8 mouse cellular contexts compared by ENCODE assay signal in genomic region chr8:113634670-113635591, GRCm38 (mm10). TPM values are rescaled to one million over a fixed set of nuclear protein-coding genes. Genes with fewer than 3 reads are reported as not detected.
DNase-seq lines count a peak whose midpoint lies in the region; ATAC-seq lines count a peak whose summit lies in the region.

Mon1b (plus strand) TSS chr8:113635587.

- peaks cover 4% of the 10 kb centered on the region; the same call in 1 of the 2 replicates for H3K36me3 ChIP-seq in hindbrain, embryonic 16.5 days (ENCODE audit: control insufficient read depth, insufficient read depth, low read length)
- H3K36me3 ChIP-seq in macrophage (ENCODE audit: inconsistent target): peaks cover 11% of the 10 kb centered on the region

- H3K4me2 ChIP-seq in hindbrain, embryonic 16.5 days (ENCODE audit: low read length): peak within 1 kb of the TSS; percentile 98

- peak within 1 kb of the TSS; percentile 84 for H3K9ac ChIP-seq in hindbrain, embryonic 16.5 days (ENCODE audit: low read depth, low read length)

- under 1% methylated on average over 42 of the region's 42 CpGs for WGBS in hindbrain, embryonic 16.5 days
- WGBS in macrophage (ENCODE audit: missing documents): under 1% methylated on average over 42 of the region's 42 CpGs

- ATAC-seq in hindbrain, embryonic 16.5 days: peak; percentile 98

- peak within 1 kb of the TSS; percentile 75 for H3K4me3 ChIP-seq in hindbrain, embryonic 16.5 days (ENCODE audit: low read length)
- peak within 1 kb of the TSS; percentile 98 for H3K4me3 ChIP-seq in macrophage (ENCODE audit: inconsistent target)

- no peaks in the 10 kb centered on the region for H3K9me3 ChIP-seq in hindbrain, embryonic 16.5 days (ENCODE audit: control insufficient read depth, low read length)

- no peaks in the 10 kb centered on the region for H3K27me3 ChIP-seq in hindbrain, embryonic 16.5 days (replicated peaks; ENCODE audit: control insufficient read depth, insufficient read depth, low read length)

- peak within 1 kb of the TSS; percentile 96 for H3K27ac ChIP-seq in hindbrain, embryonic 16.5 days (ENCODE audit: low read depth, low read length)
- peak within 1 kb of the TSS; percentile 91 for H3K27ac ChIP-seq in macrophage

- peak; percentile 94 for DNase-seq in WW6 (ENCODE audit: low read depth, low spot score)
- peak; percentile 92 to 99 for DNase-seq in cerebellum, postnatal 4 days (ENCODE audit: low spot score in 2 of 2)
- DNase-seq in gastrocnemius, adult 18-20 months (ENCODE audit: low spot score): peak; percentile 97
- DNase-seq in left cerebral cortex, adult 18-20 months (ENCODE audit: low spot score in 2 of 2): peak; percentile 96 to 98
- DNase-seq in right cerebral cortex, adult 18-20 months: peak; percentile 98
- peak; percentile 93 for DNase-seq in urinary bladder, postnatal 10 days (ENCODE audit: low spot score)

- peaks cover 24% of the 10 kb centered on the region for H3K79me2 ChIP-seq in macrophage (ENCODE audit: inconsistent target)

- H3K4me1 ChIP-seq in hindbrain, embryonic 16.5 days (ENCODE audit: control insufficient read depth, insufficient read depth, low read depth, low read length): peaks cover 19% of the 10 kb centered on the region

RNA-seq across cellular contexts. Expression of gene Mon1b, which starts in this region (rescaled TPM):
- 1 to 10 TPM; 3.1 to 3.2 TPM for total RNA-seq in gastrocnemius, adult 18-20 months (2021)
- 11.4 and 14.3 TPM in 2 replicates for polyA plus RNA-seq in hindbrain, embryonic 16.5 days (2015; fragmentation: Nextera tagmentation; extraction: Ambion mirVana)
- 10 to 100 TPM; 22.7 to 23.0 TPM for total RNA-seq in left cerebral cortex, adult 18-20 months (2021)
- 10 to 100 TPM in 23 of 26 experiments, 1 to 10 TPM in 3; 8.1 to 18.4 (median 11.9) TPM for total RNA-seq in macrophage (2018; cell fraction: chromatin; rRNA removed)
- 10 to 100 TPM; 15.5 to 22.6 (median 18.8) TPM for total RNA-seq in macrophage (2018; cell fraction: cytosol; rRNA removed)
- 10 to 100 TPM; 14.4 to 29.2 (median 20.0) TPM for total RNA-seq in macrophage (2018; cell fraction: nucleus; rRNA removed)
- 10.8 to 16.2 TPM (median 15.6 TPM) in 3 replicates for polyA plus RNA-seq in macrophage (2018)

Comparison
In these comparisons a context has a peak if more than half of its experiments do, and no peak if none do; other contexts are left out.
1. Peak in every context shown above with its lines: DNase-seq, ATAC-seq, H3K4me3 ChIP-seq and H3K27ac ChIP-seq.
2. RNA of gene Mon1b (total RNA-seq): 22.7 to 23.0 TPM in left cerebral cortex, adult 18-20 months; 3.1 to 3.2 TPM in gastrocnemius, adult 18-20 months; every median in the first group is over 4 times any median in the second.